Mouse (Mus musculus): Measurements from ENCODE around the gene Elp6. TPM values are rescaled to one million over a fixed set of nuclear protein-coding genes. Genes with fewer than 3 reads are reported as not detected.

The Elp6 gene
- total RNA-seq, 1 experiment = 24.5 TPM

DNA sequence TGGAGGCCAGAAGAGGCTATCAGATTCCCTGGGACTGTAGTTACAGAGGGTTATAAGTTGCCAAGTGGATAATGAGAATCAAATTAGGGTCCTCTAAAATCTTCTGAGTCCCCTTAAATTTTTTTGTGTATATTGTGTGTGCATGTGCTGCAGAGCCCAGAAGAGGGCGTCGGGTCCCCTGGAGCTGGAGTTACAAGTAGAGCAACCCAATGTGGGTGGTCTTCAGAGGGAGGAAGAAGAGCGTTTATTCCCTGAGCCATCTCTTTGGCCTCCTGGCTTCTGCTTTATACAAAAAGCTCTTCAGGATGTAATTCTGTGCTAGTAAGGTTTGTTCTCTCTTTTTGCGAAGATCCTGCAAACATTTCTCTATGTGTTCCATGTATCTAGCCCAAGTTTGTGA lies 457 bp upstream of the Elp6 start:
- TF ChIP-seq ZC3H11A (IDR thresholded peaks at IDR 0.05; ENCODE audit: borderline replicate concordance, low read depth, low read length) (no peak), MAFK (IDR thresholded peaks at IDR 0.05; ENCODE audit: insufficient read depth, low read depth, low read length) (no peak)
- in situ Hi-C loops (cut with MboI; ENCODE audit: low sequenced_read_pairs in 2 of 2, unreplicated experiment in 2 of 2) = no loop called here
- no peaks in the 10 kb centered on the region for H3K36me3 ChIP-seq (ENCODE audit: control insufficient read depth, insufficient read depth, low read length, poor library complexity, severe bottlenecking)
- no peaks in the 10 kb centered on the region for H3K9me3 ChIP-seq (ENCODE audit: control insufficient read depth, insufficient read depth, low read depth, low read length)
- H3K27ac ChIP-seq (ENCODE audit: insufficient read depth, low read depth, low read length, poor library complexity, severe bottlenecking) = peak overlapping the region; percentile 83
- H3K4me1 ChIP-seq (ENCODE audit: control insufficient read depth in 2 of 2, insufficient read depth in 2 of 2, low read length in 2 of 2, poor library complexity in 1 of 2) = no peaks in the 10 kb centered on the region; a peak in 1 of 4 replicates
- H3K4me3 ChIP-seq (ENCODE audit: insufficient read depth in 1 of 2, low read depth in 1 of 2, low read length in 2 of 2, poor library complexity in 1 of 2, severe bottlenecking in 1 of 2) = peak overlapping the region; percentile 69 to 81
- H3K9ac ChIP-seq (ENCODE audit: insufficient read depth, low read depth, low read length, poor library complexity, severe bottlenecking) = peak overlapping the region; percentile 78
- peak; percentile 60 for DNase-seq (ENCODE audit: low read depth, low spot score)

DNA sequence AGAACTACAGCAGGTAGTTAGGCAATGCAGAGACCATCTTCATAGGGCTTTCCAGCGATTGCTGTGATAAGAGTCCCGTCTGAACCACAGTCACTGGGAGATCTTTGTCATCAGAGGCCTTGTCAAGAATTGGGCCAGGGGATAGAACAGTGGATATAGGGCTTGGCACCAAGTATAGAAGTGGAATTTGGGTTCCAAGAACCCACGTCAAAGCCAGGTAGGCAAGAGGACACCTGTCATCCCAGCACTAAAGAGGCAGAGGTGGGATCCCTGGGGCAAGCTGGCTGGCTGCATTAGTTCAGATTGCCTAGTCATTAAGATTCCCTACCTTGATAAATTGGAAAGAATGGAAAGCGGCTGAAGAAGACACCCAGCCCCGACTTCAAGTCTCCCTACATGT lies 1.4 kb downstream of the Elp6 start:
- peak overlapping the region; percentile 87; the same call in 1 of the 2 replicates for H3K9ac ChIP-seq (ENCODE audit: insufficient read depth, low read depth, low read length, poor library complexity, severe bottlenecking)
- no peaks in the 10 kb centered on the region; a peak in 1 of 4 replicates for H3K4me1 ChIP-seq (ENCODE audit: control insufficient read depth in 2 of 2, insufficient read depth in 2 of 2, low read length in 2 of 2, poor library complexity in 1 of 2)
- TF ChIP-seq HCFC1 (IDR thresholded peaks at IDR 0.05; ENCODE audit: borderline replicate concordance, insufficient read depth, low read length) = no peak
- no peak for TF ChIP-seq ZNF384 (IDR thresholded peaks at IDR 0.05; ENCODE audit: low read depth, low read length)
- TF ChIP-seq ZC3H11A (IDR thresholded peaks at IDR 0.05; ENCODE audit: borderline replicate concordance, low read depth, low read length) = no peak
- no peak for TF ChIP-seq MAFK (IDR thresholded peaks at IDR 0.05; ENCODE audit: insufficient read depth, low read depth, low read length)
- TF ChIP-seq CHD2 (IDR thresholded peaks at IDR 0.05; ENCODE audit: low read depth, low read length) = no peak
- no peak overlapping the region for H3K4me3 ChIP-seq (ENCODE audit: insufficient read depth in 1 of 2, low read depth in 1 of 2, low read length in 2 of 2, poor library complexity in 1 of 2, severe bottlenecking in 1 of 2)
- no peak for DNase-seq (ENCODE audit: low read depth, low spot score)
- no peak overlapping the region for H3K27ac ChIP-seq (ENCODE audit: insufficient read depth, low read depth, low read length, poor library complexity, severe bottlenecking)
- in situ Hi-C loops (cut with MboI; ENCODE audit: low sequenced_read_pairs in 2 of 2, unreplicated experiment in 2 of 2) = no loop called here
- H3K36me3 ChIP-seq (ENCODE audit: control insufficient read depth, insufficient read depth, low read length, poor library complexity, severe bottlenecking) = peaks cover 8% of the 10 kb centered on the region
- H3K9me3 ChIP-seq (ENCODE audit: control insufficient read depth, insufficient read depth, low read depth, low read length) = no peaks in the 10 kb centered on the region

DNA sequence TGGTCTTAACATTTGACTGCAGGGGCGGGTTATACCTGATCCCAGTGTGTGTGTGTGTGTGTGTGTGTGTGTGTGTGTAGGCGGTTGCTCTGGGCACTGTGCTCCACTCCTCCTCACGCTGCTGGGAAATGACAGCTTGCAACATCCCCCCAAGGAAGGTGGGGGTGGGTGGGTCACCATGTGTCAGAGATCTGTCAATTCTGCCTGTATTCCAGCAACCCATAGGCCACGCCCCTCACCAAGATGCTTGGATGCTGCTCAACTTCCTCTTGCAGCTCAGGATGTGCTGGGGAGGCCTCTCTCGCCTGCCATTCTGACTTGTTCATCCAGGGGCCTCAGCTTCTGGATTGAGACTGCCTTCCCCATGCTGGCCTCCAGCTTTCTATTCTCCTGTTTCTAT lies 9.7 kb downstream of the Elp6 start:
- no peak for DNase-seq (ENCODE audit: low read depth, low spot score)
- in situ Hi-C loops (cut with MboI; ENCODE audit: low sequenced_read_pairs in 2 of 2, unreplicated experiment in 2 of 2) = no loop called here
- TF ChIP-seq ZNF384 (IDR thresholded peaks at IDR 0.05; ENCODE audit: low read depth, low read length) (no peak), ZC3H11A (IDR thresholded peaks at IDR 0.05; ENCODE audit: borderline replicate concordance, low read depth, low read length) (no peak), HCFC1 (IDR thresholded peaks at IDR 0.05; ENCODE audit: borderline replicate concordance, insufficient read depth, low read length) (no peak), MAFK (IDR thresholded peaks at IDR 0.05; ENCODE audit: insufficient read depth, low read depth, low read length) (no peak), CHD2 (IDR thresholded peaks at IDR 0.05; ENCODE audit: low read depth, low read length) (no peak)
- H3K9ac ChIP-seq (ENCODE audit: insufficient read depth, low read depth, low read length, poor library complexity, severe bottlenecking) = no peak overlapping the region
- H3K9me3 ChIP-seq (ENCODE audit: control insufficient read depth, insufficient read depth, low read depth, low read length) = no peaks in the 10 kb centered on the region
- no peak overlapping the region for H3K4me3 ChIP-seq (ENCODE audit: insufficient read depth in 1 of 2, low read depth in 1 of 2, low read length in 2 of 2, poor library complexity in 1 of 2, severe bottlenecking in 1 of 2)
- no peak overlapping the region for H3K27ac ChIP-seq (ENCODE audit: insufficient read depth, low read depth, low read length, poor library complexity, severe bottlenecking)
- peaks cover 31% of the 10 kb centered on the region for H3K36me3 ChIP-seq (ENCODE audit: control insufficient read depth, insufficient read depth, low read length, poor library complexity, severe bottlenecking)
- H3K4me1 ChIP-seq (ENCODE audit: control insufficient read depth in 2 of 2, insufficient read depth in 2 of 2, low read length in 2 of 2, poor library complexity in 1 of 2) = no peaks in the 10 kb centered on the region

DNA sequence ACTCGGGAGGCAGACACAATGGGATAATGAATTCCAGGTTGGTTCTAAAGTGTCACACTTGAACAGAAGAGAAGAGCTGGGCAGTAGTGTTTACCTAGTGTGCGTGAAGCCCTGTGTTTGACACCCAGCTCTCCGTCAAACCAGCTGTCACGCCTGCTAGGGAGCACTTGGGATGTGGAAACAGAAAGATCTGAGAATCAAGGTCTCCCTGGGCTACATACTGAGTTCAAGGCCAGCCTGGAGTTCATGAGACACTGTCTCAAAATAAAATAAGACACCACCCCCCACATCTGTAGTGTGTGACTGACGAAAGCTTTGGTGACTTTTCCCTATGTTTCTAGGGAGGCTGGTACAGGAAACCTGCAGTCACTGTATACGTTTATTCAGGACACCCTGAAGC lies 10.4 kb downstream of the Elp6 start:
- H3K4me3 ChIP-seq (ENCODE audit: insufficient read depth in 1 of 2, low read depth in 1 of 2, low read length in 2 of 2, poor library complexity in 1 of 2, severe bottlenecking in 1 of 2) = no peak overlapping the region
- DNase-seq (ENCODE audit: low read depth, low spot score) = no peak
- H3K36me3 ChIP-seq (ENCODE audit: control insufficient read depth, insufficient read depth, low read length, poor library complexity, severe bottlenecking) = peaks cover 31% of the 10 kb centered on the region
- H3K9me3 ChIP-seq (ENCODE audit: control insufficient read depth, insufficient read depth, low read depth, low read length) = no peaks in the 10 kb centered on the region
- H3K9ac ChIP-seq (ENCODE audit: insufficient read depth, low read depth, low read length, poor library complexity, severe bottlenecking) = no peak overlapping the region
- no peak overlapping the region for H3K27ac ChIP-seq (ENCODE audit: insufficient read depth, low read depth, low read length, poor library complexity, severe bottlenecking)
- TF ChIP-seq ZNF384 (IDR thresholded peaks at IDR 0.05; ENCODE audit: low read depth, low read length) (no peak), MAFK (IDR thresholded peaks at IDR 0.05; ENCODE audit: insufficient read depth, low read depth, low read length) (no peak), ZC3H11A (IDR thresholded peaks at IDR 0.05; ENCODE audit: borderline replicate concordance, low read depth, low read length) (no peak), CHD2 (IDR thresholded peaks at IDR 0.05; ENCODE audit: low read depth, low read length) (no peak), HCFC1 (IDR thresholded peaks at IDR 0.05; ENCODE audit: borderline replicate concordance, insufficient read depth, low read length) (no peak)
- H3K4me1 ChIP-seq (ENCODE audit: control insufficient read depth in 2 of 2, insufficient read depth in 2 of 2, low read length in 2 of 2, poor library complexity in 1 of 2) = no peaks in the 10 kb centered on the region
- in situ Hi-C loops (cut with MboI; ENCODE audit: low sequenced_read_pairs in 2 of 2, unreplicated experiment in 2 of 2) = no loop called here

DNA sequence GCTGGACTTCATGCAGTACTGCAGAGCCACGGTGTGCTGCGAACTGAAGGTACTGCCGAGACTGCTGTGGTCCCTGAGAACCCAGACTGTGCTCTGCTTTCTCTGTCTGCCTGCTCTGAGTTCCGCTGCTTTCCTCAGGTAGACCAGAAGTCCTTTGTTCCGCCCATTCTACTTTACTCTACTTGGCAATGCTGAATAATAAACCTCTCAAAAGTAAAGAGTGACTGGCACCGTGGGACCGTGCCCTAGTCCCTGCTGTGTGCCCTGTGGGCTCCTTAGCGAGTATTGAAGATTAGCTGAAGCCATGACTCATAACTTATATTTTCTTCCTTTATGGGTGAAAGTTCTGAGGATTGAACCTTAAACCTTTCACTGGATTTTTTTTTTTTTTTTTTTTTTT lies 10.9 kb downstream of the Elp6 start:
- in situ Hi-C loops (cut with MboI; ENCODE audit: low sequenced_read_pairs in 2 of 2, unreplicated experiment in 2 of 2) = no loop called here
- H3K36me3 ChIP-seq (ENCODE audit: control insufficient read depth, insufficient read depth, low read length, poor library complexity, severe bottlenecking) = peaks cover 28% of the 10 kb centered on the region
- no peak overlapping the region for H3K9ac ChIP-seq (ENCODE audit: insufficient read depth, low read depth, low read length, poor library complexity, severe bottlenecking)
- H3K27ac ChIP-seq (ENCODE audit: insufficient read depth, low read depth, low read length, poor library complexity, severe bottlenecking) = no peak overlapping the region
- DNase-seq (ENCODE audit: low read depth, low spot score) = no peak
- TF ChIP-seq MAFK (IDR thresholded peaks at IDR 0.05; ENCODE audit: insufficient read depth, low read depth, low read length) = no peak
- no peak for TF ChIP-seq ZC3H11A (IDR thresholded peaks at IDR 0.05; ENCODE audit: borderline replicate concordance, low read depth, low read length)
- TF ChIP-seq CHD2 (IDR thresholded peaks at IDR 0.05; ENCODE audit: low read depth, low read length) = no peak
- no peak for TF ChIP-seq HCFC1 (IDR thresholded peaks at IDR 0.05; ENCODE audit: borderline replicate concordance, insufficient read depth, low read length)
- TF ChIP-seq ZNF384 (IDR thresholded peaks at IDR 0.05; ENCODE audit: low read depth, low read length) = peak; percentile 76
- no peaks in the 10 kb centered on the region for H3K4me1 ChIP-seq (ENCODE audit: control insufficient read depth in 2 of 2, insufficient read depth in 2 of 2, low read length in 2 of 2, poor library complexity in 1 of 2)
- no peaks in the 10 kb centered on the region for H3K9me3 ChIP-seq (ENCODE audit: control insufficient read depth, insufficient read depth, low read depth, low read length)
- no peak overlapping the region for H3K4me3 ChIP-seq (ENCODE audit: insufficient read depth in 1 of 2, low read depth in 1 of 2, low read length in 2 of 2, poor library complexity in 1 of 2, severe bottlenecking in 1 of 2)

All from ES-E14 (cell line).